Mouse (Mus musculus) liver (tissue): ENCODE data around the gene Omt2b.
"Not testable (repeated sequence)": the region's sequence is repeated elsewhere in the genome, so short reads cannot be mapped to it uniquely, and the experiment has no call there.

Experiments
- DNase-seq: peaks from one replicate; pipeline ENCODE4 v3.0.0-alpha.2; 2020; ENCODE audit warnings: mixed read lengths

Omt2b gene

GRCm38 (mm10) chr9:78354665-78355578 lies 27.5 kb downstream of the Omt2b start:
- DNase-seq: no peak

DNA sequence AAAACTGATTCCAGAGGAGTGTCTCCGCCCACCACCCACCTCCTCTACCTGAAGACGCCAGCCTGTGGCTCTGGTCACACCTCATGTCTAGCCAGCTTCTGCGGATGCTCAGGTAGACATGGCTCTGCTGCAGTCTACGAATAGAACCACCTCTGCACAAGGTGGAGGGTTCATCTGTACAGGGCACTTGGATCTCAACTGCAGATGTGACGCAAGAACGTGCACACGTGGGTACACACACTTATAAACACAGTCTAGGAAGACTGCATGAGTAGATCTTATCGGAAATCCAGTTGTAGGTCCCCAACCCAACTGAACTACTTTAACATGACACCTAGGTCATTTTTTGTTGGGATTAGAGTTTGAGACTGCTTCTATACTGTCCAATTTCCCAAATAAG lies 28.2 kb downstream of the Omt2b start, which contains the start of gene Gsta2:
Gene Gsta2 (minus strand): TSS at position 178 of the 400 bp plus-strand sequence.
- DNase-seq: no peak

DNA sequence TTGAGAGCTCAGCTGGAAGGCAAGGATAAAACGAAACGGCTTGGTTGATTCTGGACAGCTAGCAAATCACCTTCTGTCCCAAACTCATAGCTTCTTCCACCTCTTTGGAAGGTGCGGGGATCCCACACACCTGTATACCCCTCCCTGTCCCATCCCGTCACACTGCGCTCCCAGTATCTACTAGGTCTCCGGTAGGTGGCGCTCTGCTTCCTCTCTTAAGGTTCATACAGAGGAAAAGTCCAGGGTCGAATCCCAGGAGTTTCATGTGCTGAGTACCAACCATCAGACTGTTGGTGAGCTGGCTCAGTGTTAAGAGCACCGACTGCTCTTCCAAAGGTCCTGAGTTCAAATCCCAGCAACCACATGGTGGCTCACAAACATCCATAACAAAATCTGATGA lies 30.7 kb downstream of the Omt2b start:
- DNase-seq: peak; percentile 74

DNA sequence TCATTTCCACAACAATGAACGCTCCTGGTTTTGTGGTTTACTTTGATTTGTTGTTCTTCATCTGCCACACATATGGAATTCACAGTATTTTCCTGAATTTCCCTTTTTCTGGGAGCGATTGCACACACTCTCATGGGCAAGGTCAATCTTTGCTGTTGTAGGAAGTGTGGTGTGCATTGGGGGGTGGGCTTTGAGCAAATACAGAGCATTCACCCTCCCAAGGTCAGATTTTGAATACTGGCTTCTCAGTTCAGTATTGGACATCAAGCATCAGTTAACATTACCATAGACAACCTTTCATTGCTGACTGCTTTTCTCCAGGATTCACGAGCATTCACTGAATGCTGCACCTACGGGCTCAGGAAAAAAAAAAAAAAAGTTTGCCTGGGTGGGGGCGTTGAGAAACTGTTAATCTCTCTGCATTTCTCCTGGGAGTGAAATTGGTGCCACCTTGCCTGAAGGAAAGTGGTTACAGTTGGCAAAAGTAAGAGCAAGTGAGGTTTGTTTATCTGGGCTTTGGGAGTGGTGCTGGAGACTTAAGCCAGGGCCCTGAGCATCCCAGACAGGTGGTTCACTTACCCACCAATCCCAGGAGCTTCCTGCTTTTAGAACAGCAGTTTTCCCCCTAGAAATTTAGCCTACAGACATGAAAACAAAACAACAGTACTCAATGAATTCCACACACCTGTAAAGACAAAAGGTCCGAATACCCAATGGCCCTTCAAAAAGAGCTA lies 32.5 kb downstream of the Omt2b start:
- DNase-seq: no peak

DNA sequence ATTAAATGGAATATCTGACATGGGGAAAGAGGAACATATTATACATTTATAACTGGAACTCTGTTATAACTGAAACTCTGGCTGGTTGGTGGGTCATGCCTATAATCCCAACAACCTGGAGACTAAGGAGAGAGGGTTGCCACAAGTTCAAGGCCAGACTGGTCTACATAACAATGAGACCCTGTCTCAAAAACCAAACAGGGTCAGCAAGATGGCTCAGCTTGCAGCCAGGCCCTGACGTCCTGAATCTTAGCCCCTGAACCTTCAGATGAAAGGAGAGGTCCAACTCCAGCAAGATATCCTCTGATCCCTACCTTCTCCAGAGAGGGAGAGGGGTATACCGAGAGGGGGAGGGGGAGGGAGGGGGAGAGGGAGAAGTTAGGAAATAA lies 33.1 kb downstream of the Omt2b start:
- DNase-seq: no peak

- DNase-seq: no peak
These were observed 36.0 kb downstream of the Omt2b start for GRCm38 (mm10) chr9:78363374-78363773.

GRCm38 (mm10) chr9:78364701-78365100 lies 37.3 kb downstream of the Omt2b start:
- no peak for DNase-seq

GRCm38 (mm10) chr9:78365850-78366544 lies 38.6 kb downstream of the Omt2b start:
- DNase-seq: no peak

GRCm38 (mm10) chr9:78367959-78368358 lies 40.6 kb downstream of the Omt2b start, which contains the start of gene Dppa5a:
TSS of gene Dppa5a (minus strand) at chr9:78368177.
- DNase-seq: not testable (repeated sequence)

- no peak for DNase-seq
These were observed 41.4 kb downstream of the Omt2b start for GRCm38 (mm10) chr9:78368671-78369293.

DNA sequence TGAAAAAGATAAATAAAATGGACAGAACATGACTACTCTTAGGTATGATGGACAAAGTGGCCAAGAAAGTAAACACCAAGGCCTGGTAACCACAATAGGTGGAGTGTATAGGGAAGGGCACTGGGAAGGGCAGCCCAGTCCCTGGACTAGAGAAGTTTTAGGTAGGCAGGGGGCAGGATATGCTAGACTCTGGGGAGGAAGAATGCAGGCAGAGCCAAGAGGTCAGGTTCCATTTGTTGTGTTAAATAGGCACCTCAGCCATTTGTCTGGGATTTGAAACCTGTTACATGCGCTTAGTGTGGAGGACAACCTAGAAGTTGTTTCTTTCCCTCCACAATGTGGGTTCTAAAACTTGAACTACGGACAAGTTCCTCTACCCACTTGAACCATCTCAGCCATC lies 42.0 kb downstream of the Omt2b start:
- no peak for DNase-seq

GRCm38 (mm10) chr9:78369786-78370185 lies 42.4 kb downstream of the Omt2b start:
- no peak for DNase-seq

GRCm38 (mm10) chr9:78371441-78371840 lies 44.1 kb downstream of the Omt2b start:
- DNase-seq: no peak

GRCm38 (mm10) chr9:78372827-78373504 lies 45.6 kb downstream of the Omt2b start:
- DNase-seq: no peak

DNA sequence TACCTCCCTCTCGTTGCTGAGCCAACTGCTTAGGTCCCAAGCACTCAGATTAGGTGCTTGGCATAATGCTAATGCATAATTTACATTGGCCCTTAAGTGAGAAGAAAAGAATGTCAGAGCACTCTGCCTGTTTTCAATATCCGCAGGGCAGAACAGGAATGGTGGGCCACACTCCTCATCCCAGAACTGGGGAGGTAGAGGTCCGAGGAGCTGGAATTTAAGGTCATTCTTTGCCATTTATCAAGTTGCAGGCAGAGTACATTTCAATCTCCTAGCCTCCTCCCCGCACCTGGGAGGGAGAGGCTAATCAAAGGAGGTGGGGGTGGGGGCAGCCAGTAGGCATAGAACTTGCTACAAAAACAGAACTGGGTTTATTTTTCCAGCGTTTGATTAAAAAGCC lies 47.0 kb downstream of the Omt2b start:
- DNase-seq: no peak

DNA sequence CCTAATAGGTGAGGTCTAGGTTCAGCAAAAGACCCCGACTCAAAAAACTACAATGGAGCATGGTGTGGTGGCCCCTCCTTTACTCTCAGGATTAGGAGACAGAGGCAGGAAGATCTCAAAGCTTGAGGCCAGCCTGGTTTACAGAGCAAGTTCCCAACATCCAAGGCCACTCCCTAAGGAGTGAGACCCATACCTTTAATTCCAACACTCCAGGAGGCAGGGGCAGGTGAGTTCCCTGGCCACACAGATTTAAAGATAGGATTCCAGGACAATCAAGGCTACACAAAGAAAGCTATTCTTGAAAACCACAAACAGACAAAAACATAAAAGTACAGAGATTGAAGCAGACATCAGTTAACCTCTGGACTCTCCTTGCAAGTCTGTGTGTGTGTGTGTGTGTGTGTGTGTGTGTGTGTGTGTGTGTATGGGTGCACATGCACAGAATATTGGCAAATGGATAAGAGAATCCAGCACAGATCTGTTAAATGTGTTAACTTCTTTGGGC lies 47.5 kb downstream of the Omt2b start:
- no peak for DNase-seq

DNA sequence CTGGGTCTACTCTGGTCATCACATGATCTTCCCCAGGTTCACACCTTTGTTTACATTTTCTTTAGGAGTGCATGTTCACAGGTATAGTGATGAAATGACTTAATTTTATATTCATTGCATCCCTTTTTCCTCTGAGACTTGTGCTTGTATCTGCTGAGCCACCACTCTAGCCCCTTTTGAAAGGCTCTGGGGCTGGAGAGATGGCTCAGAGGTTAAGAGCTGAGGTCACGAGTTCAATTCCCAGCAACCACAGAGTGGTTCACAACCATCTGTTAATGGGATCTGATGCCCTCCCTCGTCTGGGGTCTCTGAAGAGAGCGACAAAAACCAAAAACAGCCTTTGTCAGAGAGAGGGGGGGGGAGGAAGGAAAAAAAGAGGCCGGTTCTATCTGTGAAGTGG lies 48.1 kb downstream of the Omt2b start:
- DNase-seq: no peak

DNA sequence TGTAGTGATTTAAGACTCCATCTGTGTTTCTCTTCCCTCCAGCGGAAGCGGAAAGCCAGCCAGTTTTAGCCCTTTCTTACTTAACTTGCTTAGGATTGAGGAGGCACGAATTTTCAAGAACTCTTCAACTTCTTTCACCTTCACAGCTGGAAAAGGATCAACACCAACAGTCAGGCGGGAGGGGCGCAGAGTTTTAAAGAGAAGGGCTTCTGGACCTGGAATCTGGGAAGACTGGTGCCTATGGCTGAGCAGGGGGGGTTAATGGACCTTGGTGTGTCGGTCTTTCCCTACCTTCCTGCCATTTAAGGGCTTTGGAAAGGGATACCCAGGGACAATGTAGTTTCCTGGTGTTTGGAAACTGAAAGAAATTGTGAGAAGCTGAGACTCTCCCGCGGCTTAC lies 50.2 kb downstream of the Omt2b start:
- DNase-seq: no peak

- peak; percentile 10 for DNase-seq
These were observed 50.9 kb downstream of the Omt2b start, which contains the start of gene Ooep for GRCm38 (mm10) chr9:78378113-78378785. TSS of gene Ooep (minus strand) at chr9:78378725.
